Mouse (Mus musculus) right cerebral cortex, postnatal 25 days (tissue): Measurements from ENCODE around the gene Zfp967.
"Not testable (repeated sequence)": the region's sequence is repeated elsewhere in the genome, so short reads cannot be mapped to it uniquely, and the experiment has no call there.

ENCODE experiments used
- DNase-seq: peaks from one replicate; pipeline ENCODE4 v3.0.0; 2022

Zfp967 gene

GRCm38 (mm10) chr2:176520756-176521155 lies at the start of gene Zfp967:
Gene Zfp967, plus strand, starts transcription at chr2:176521056.
- not testable (repeated sequence) for DNase-seq

- DNase-seq: not testable (repeated sequence)
Observed at GRCm38 (mm10) chr2:176486683-176487082, 34.2 kb upstream of the Zfp967 start, which contains the start of gene Gm14434. Gene Gm14434, minus strand, starts transcription at chr2:176486783.
